Mouse (Mus musculus) kidney, adult 2 months (tissue): ENCODE data around the gene Gpat3. TPM values are rescaled to one million over a fixed set of nuclear protein-coding genes. Genes with fewer than 3 reads are reported as not detected.

Source experiments
- DNase-seq: peaks from one replicate; pipeline ENCODE4 v3.0.0; 2021
- H3K27ac ChIP-seq: fragments of 200-500 bp; 2 replicates; pipeline ENCODE4 v1.5.1; 2012; ENCODE audit warnings: low read depth, low read length, control low read depth, inconsistent platforms; ENCODE audit not compliant: insufficient read depth
- H3K27me3 ChIP-seq: fragments of 200-500 bp; replicated peaks from 2 replicates; pipeline ENCODE4 v1.6.1; 2012; ENCODE audit warnings: mild to moderate bottlenecking, moderate library complexity, low read length, inconsistent platforms; ENCODE audit not compliant: control insufficient read depth, insufficient read depth
- H3K36me3 ChIP-seq: fragments of 200-500 bp; 2 replicates; pipeline ENCODE4 v1.6.1; 2012; ENCODE audit warnings: mild to moderate bottlenecking, moderate library complexity, low read length, inconsistent platforms; ENCODE audit not compliant: control insufficient read depth, insufficient read depth
- H3K4me1 ChIP-seq: fragments of 200-500 bp; 2 replicates; pipeline ENCODE4 v1.6.1; 2011; ENCODE audit warnings: low read length; ENCODE audit not compliant: control insufficient read depth, insufficient read depth
- H3K4me3 ChIP-seq: fragments of 200-500 bp; 2 replicates; pipeline ENCODE4 v1.5.1; 2011; ENCODE audit warnings: mild to moderate bottlenecking, low read depth, low read length, control low read depth; ENCODE audit not compliant: insufficient read depth
- CTCF ChIP-seq: fragments of 200-500 bp; conservative IDR thresholded peaks from 2 replicates; pipeline ENCODE4 v1.5.1; 2011; ENCODE audit warnings: low read depth, mild to moderate bottlenecking, control low read depth, low read length, moderate library complexity, mixed read lengths; ENCODE audit not compliant: insufficient read depth, insufficient read length
- POLR2A ChIP-seq: fragments of 200-500 bp; IDR thresholded peaks from one replicate; pipeline ENCODE4 v1.6.1; 2011; ENCODE audit warnings: low read depth, low read length, control low read depth
- WGBS: fragments of 180-500 bp; shearing (Covaris S2); methylation state at CpG from one replicate; pipeline ENCODE4 v1.1.7; 2018; 5-methylcytosine and 5-hydroxymethylcytosine counted together
- polyA plus RNA-seq: library from polyadenylated mRNA; depleted of rRNA; stranded (reverse); fragments of >200 nt; gene quantifications from 2 replicates; pipeline ENCODE4 v1.2.3, GENCODE M21; 2012

Gene Gpat3
- polyA plus RNA-seq, 1 experiment, result 10.0 TPM

DNA sequence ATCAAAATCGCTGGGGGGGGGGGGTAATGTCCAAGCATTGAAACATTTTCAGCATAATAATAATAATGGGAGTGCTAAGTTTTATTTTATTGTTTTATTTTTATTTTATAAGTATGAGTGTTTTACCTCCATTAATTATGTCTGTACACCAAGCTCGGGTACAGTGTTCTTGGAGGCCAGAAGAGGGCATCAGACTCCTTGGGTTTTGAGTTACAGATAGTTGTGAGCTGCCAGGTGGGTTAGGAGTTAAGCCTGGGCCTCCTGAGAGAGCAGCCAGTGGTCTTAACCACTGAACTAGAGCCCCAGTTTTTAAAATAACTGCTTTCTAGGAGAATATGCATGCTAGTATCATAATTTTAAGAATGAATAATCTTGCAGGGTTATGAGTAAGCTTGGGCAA, 19.5 kb upstream of the Gpat3 start:
- WGBS, result 13% methylated on average over 2 of the region's 2 CpGs
- H3K27ac ChIP-seq, result no peak overlapping the region

DNA sequence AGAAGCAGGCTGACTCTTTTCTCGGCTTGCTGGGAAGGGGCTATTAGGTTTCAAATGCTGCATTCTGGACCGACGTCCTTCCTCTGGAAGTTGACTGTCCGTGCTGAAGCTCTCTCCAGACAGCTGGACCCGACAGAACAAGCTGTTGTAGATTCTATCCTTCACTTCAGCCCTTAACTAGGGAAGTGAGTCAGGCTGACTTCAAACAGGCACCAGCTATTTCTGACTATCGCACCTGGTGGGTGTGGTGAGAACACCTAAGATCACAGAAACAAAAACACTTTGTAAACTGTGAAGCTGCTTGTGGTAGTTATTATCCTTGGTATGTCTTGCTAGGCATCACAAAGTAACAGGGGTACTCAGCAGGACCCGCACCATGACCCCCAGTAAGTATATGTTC, 19.0 kb upstream of the Gpat3 start:
- TF ChIP-seq POLR2A, result no peak
- TF ChIP-seq CTCF, result no peak
- no peak for DNase-seq
- H3K36me3 ChIP-seq, result no peaks in the 10 kb centered on the region
- no peaks in the 10 kb centered on the region for H3K4me1 ChIP-seq
- H3K27ac ChIP-seq, result no peak overlapping the region
- no peaks in the 10 kb centered on the region for H3K27me3 ChIP-seq
- H3K4me3 ChIP-seq, result no peak overlapping the region
- 55% methylated on average over 7 of the region's 7 CpGs for WGBS

More for the DNA sequence above, 19.5 kb upstream of the Gpat3 start:
- peak; percentile 31 for DNase-seq
- Histone ChIP-seq H3K4me1 (no peaks in the 10 kb centered on the region), H3K36me3 (no peaks in the 10 kb centered on the region), H3K27me3 (no peaks in the 10 kb centered on the region), H3K4me3 (no peak overlapping the region)
- TF ChIP-seq CTCF (peak; percentile 53), POLR2A (no peak)

DNA sequence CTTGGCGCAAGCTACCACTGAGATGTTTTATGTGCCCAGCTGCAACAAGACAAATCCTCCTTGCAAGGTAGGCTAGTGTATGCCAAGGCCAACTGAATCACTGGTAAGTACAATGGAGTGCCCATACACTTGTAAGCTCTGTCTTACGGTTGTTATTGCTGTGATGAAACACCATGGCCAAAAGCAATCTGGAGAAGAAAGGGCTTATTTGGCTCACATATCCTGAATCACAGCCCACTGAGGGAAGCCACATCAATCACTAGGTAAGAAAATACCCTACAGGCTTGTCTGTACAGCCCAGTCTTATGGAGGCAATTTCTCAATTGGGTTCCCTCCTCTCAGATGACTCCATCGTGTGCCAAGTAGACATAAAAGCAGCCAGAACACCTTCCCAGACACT, 16.8 kb upstream of the Gpat3 start:
- no peak overlapping the region for H3K27ac ChIP-seq
- H3K27me3 ChIP-seq, result no peaks in the 10 kb centered on the region
- H3K4me1 ChIP-seq, result no peaks in the 10 kb centered on the region

DNA sequence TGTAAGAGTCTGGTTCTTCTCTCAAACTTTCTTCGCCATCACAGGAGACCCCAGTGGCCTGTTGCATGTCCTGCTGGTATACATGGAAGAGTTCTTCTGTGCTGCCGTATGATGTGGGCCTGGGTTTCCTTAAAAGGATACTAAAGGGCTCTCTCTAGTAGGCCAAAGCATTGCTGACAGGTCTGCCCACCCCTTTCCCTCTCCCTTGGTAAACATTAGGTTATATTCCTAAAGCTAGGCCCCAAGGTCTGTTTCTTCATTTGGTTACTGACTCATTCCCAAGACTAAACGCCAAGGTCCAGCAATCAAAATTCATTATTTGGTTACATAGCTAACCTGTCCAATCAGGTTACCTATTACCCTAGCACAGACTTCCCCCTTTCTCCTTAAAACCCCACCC, 12.8 kb upstream of the Gpat3 start:
- H3K4me3 ChIP-seq, result no peak overlapping the region
- WGBS, result 90% methylated on average over 3 of the region's 3 CpGs
- no peaks in the 10 kb centered on the region for H3K27me3 ChIP-seq
- no peaks in the 10 kb centered on the region for H3K36me3 ChIP-seq
- DNase-seq, result no peak
- TF ChIP-seq CTCF (no peak), POLR2A (no peak)
- no peak overlapping the region for H3K27ac ChIP-seq
- H3K4me1 ChIP-seq, result no peaks in the 10 kb centered on the region

More for the DNA sequence above, 16.8 kb upstream of the Gpat3 start:
- no peak overlapping the region for H3K4me3 ChIP-seq
- no peaks in the 10 kb centered on the region for H3K36me3 ChIP-seq
- no peak for TF ChIP-seq CTCF
- TF ChIP-seq POLR2A, result no peak
- no peak for DNase-seq
- WGBS, result 73% methylated on average over 3 of the region's 3 CpGs

DNA sequence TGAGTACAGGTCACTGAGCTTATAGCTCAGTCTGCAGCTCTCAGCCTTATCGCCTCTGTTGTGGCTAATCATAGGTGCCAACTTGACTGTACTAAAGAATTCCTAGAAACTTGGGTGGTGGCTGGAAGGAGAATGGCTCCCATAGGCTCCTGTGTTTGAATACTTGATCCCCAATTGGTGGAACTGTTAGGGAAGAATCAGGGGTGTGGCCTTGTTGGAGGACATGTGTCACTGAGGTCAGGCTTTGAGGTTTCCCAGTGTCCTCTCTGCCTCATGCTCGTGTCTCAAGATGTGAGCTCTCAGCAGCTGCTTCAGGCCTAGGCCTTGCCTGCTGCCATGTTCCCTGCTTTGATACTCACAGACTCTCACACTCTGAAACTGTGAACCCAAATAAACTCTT, 11.7 kb upstream of the Gpat3 start:
- no peak overlapping the region for H3K4me3 ChIP-seq
- TF ChIP-seq POLR2A (no peak), CTCF (no peak)
- H3K4me1 ChIP-seq, result no peaks in the 10 kb centered on the region
- WGBS, result 92% methylated on average over 2 of the region's 2 CpGs
- H3K36me3 ChIP-seq, result no peaks in the 10 kb centered on the region
- DNase-seq, result no peak
- H3K27ac ChIP-seq, result no peak overlapping the region
- no peaks in the 10 kb centered on the region for H3K27me3 ChIP-seq

DNA sequence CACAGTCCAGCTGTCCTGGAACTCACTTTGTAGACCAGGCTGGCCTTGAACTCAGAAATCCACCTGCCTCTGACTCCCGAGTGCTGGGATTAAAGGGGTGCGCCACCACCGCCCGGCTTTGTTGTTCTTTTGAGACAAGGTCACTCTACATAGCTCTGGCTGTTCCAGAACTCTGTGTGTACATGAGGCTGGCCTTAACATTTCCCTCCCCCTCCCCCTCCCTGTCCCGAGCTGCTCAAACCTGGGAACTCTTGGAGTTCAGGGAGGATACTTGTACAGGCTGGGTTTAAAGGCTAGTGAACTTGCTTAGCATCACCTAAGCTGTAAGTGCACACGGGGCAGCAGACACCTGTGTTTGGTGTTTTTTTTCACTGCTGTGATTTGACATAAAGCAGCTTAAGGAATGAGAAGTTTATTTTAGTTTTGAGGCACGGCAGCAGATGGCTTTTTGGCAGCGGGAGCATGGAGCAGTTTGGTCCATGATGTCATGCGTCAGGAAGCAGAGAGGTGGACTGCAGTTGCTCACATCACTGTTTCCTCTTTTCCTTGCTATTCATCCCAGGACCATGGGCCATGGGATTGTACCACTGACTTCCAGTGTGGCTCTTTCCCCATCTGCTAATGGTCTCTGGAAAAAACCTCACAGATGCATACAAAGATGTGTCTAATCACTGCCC, 9.5 kb upstream of the Gpat3 start:
- TF ChIP-seq POLR2A (no peak), CTCF (no peak)
- Histone ChIP-seq H3K27ac (no peak overlapping the region), H3K27me3 (no peaks in the 10 kb centered on the region), H3K4me3 (no peak overlapping the region), H3K36me3 (no peaks in the 10 kb centered on the region), H3K4me1 (no peaks in the 10 kb centered on the region)
- DNase-seq, result no peak
- 61% methylated on average over 9 of the region's 9 CpGs for WGBS

DNA sequence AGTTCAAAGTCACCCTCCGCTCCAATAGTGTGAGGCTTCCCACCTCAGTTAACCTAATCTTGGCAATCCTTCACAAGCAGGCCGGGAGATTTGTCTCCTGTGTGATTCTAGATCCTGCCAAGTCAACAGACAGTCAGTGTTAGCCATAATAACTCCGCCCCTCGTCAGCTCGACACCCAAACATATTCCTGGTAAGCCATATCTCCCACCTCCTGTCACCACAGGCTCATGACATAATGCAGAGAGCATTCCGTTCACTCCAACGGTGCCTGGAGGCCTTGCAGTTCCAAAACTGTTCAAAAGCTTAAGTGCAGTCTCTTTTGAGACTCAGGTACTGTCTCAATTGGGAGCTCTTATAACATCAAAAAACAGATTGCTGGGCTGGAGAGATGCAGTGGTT, 7.6 kb upstream of the Gpat3 start:
- no peak for DNase-seq
- Histone ChIP-seq H3K4me3 (no peak overlapping the region), H3K4me1 (no peaks in the 10 kb centered on the region), H3K36me3 (no peaks in the 10 kb centered on the region), H3K27me3 (no peaks in the 10 kb centered on the region), H3K27ac (no peak overlapping the region)
- 88% methylated on average over 7 of the region's 7 CpGs for WGBS
- no peak for TF ChIP-seq POLR2A
- TF ChIP-seq CTCF, result no peak
